Mouse (Mus musculus) gonadal fat pad, adult 2 months (tissue): ENCODE measurements around the gene Olfr492. TPM values are rescaled to one million over a fixed set of nuclear protein-coding genes. Genes with fewer than 3 reads are reported as not detected.

Experiments used
- DNase-seq: peaks from one replicate; pipeline ENCODE4 v3.0.0-alpha.2; 2012; ENCODE audit warnings: low read depth
- polyA plus RNA-seq: library from polyadenylated mRNA; depleted of rRNA; stranded (reverse); fragments of >200 nt; gene quantifications from 2 replicates; pipeline ENCODE4 v1.2.3, GENCODE M21; 2012; rRNA removed

Olfr492 gene
- polyA plus RNA-seq = not detected in 2 replicates

GRCm38 (mm10) chr7:108323574-108323973 is at the start of gene Olfr492:
Gene Olfr492, minus strand, starts transcription at chr7:108323674.
- no peak for DNase-seq

GRCm38 (mm10) chr7:108365035-108365434 is 41.6 kb upstream of the Olfr492 start, which contains the start of gene Olfr494:
Gene Olfr494, plus strand, starts transcription at chr7:108365335.
- no peak for DNase-seq

- DNase-seq = no peak
Measured at GRCm38 (mm10) chr7:108346879-108347278, 23.4 kb upstream of the Olfr492 start, which contains the start of gene Olfr493. Gene Olfr493, minus strand, starts transcription at chr7:108346979.

- no peak for DNase-seq
Measured at GRCm38 (mm10) chr7:108313151-108313550, 10.3 kb downstream of the Olfr492 start, which contains the start of gene Olfr491. Gene Olfr491, plus strand, starts transcription at chr7:108313451.

- no peak for DNase-seq
Measured at GRCm38 (mm10) chr7:108288834-108289233, 34.6 kb downstream of the Olfr492 start, which contains the start of gene Olfr490. Gene Olfr490, minus strand, starts transcription at chr7:108288934.

Other genes with a start within 250 kb of the Olfr492 start
- gene Olfr481, start 243.8 kb downstream of the Olfr492 start, polyA plus RNA-seq = not detected in 2 replicates
- not detected in 2 replicates for gene Olfr482, start 226.1 kb downstream of the Olfr492 start, polyA plus RNA-seq
- gene Olfr483, start 222.8 kb downstream of the Olfr492 start, polyA plus RNA-seq = not detected in 2 replicates
- not detected in 2 replicates for gene Olfr484, start 196.2 kb downstream of the Olfr492 start, polyA plus RNA-seq
- not detected in 2 replicates for gene Olfr485, start 163.8 kb downstream of the Olfr492 start, polyA plus RNA-seq
- gene Olfr486, start 150.9 kb downstream of the Olfr492 start, polyA plus RNA-seq = not detected in 2 replicates
- not detected in 2 replicates for gene Olfr487, start 109.0 kb downstream of the Olfr492 start, polyA plus RNA-seq
- gene Olfr488, start 65.3 kb downstream of the Olfr492 start, polyA plus RNA-seq = not detected in 2 replicates
- gene Olfr490, start 34.7 kb downstream of the Olfr492 start, polyA plus RNA-seq = not detected in 2 replicates
- gene Olfr491, start 10.2 kb downstream of the Olfr492 start, polyA plus RNA-seq = 0.14 TPM in 1 of 2 replicates, not detected in the other
- not detected in 2 replicates for gene Olfr493, start 23.3 kb upstream of the Olfr492 start, polyA plus RNA-seq
- gene Olfr494, start 41.7 kb upstream of the Olfr492 start, polyA plus RNA-seq = not detected in 2 replicates
- gene Olfr495, start 69.5 kb upstream of the Olfr492 start, polyA plus RNA-seq = not detected in 2 replicates
- not detected in 2 replicates for gene Olfr497, start 96.7 kb upstream of the Olfr492 start, polyA plus RNA-seq
- gene Olfr498, start 141.7 kb upstream of the Olfr492 start, polyA plus RNA-seq = not detected in 2 replicates
- not detected in 2 replicates for gene Olfr502, start 201.4 kb upstream of the Olfr492 start, polyA plus RNA-seq
- not detected in 2 replicates for gene Olfr503, start 220.9 kb upstream of the Olfr492 start, polyA plus RNA-seq
- not detected in 2 replicates for gene Olfr504, start 242.1 kb upstream of the Olfr492 start, polyA plus RNA-seq